Mouse (Mus musculus): ENCODE measurements around the gene Pkhd1. TPM values are rescaled to one million over a fixed set of nuclear protein-coding genes. Genes with fewer than 3 reads are reported as not detected.

The Pkhd1 gene
- polyA plus RNA-seq, 1 experiment from 2014 or later: 0.20 TPM

GRCm38 (mm10) chr1:20398319-20398718, 219.5 kb downstream of the Pkhd1 start:
- H3K36me3 ChIP-seq: no peaks in the 10 kb centered on the region
- H3K9ac ChIP-seq: no peak overlapping the region
- WGBS: 33% methylated on average over 4 of the region's 4 CpGs
- no peak for ATAC-seq (ENCODE audit: insufficient number of reproducible peaks, low FRiP score, low TSS enrichment, low read depth)
- no peak overlapping the region for H3K4me3 ChIP-seq
- H3K27me3 ChIP-seq: no peaks in the 10 kb centered on the region
- H3K4me1 ChIP-seq: no peaks in the 10 kb centered on the region
- no peak overlapping the region for H3K27ac ChIP-seq
- no peak overlapping the region for H3K4me2 ChIP-seq
- H3K9me3 ChIP-seq: no peaks in the 10 kb centered on the region

DNA sequence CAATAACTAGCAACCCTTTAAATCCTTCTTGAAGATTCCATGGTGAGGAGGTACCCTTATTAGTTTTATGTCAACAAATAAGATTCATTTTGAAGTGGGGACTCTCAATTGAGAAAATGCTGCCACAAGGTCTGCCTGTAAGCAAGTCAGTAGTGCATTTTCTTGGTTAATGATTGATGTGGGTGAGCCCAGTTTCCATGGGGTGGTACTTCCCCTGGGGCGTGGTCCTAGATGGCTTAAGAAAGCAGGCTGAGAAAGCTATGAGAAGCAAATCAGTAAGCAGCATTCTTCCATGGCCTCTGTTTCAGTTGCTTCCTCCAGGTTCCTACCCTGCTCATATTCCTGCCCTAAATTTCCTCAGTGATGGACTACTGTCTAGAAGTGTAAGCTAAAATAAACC, 253.4 kb downstream of the Pkhd1 start:
- H3K4me2 ChIP-seq: no peak overlapping the region
- no peak overlapping the region for H3K27ac ChIP-seq
- no peaks in the 10 kb centered on the region for H3K9me3 ChIP-seq
- H3K36me3 ChIP-seq: no peaks in the 10 kb centered on the region
- WGBS: 64% methylated on average over 1 of the region's 1 CpGs
- no peak for ATAC-seq (ENCODE audit: insufficient number of reproducible peaks, low FRiP score, low TSS enrichment, low read depth)
- H3K4me3 ChIP-seq: no peak overlapping the region
- H3K9ac ChIP-seq: no peak overlapping the region
- H3K27me3 ChIP-seq: no peaks in the 10 kb centered on the region
- H3K4me1 ChIP-seq: no peaks in the 10 kb centered on the region

GRCm38 (mm10) chr1:20344651-20345050, 273.2 kb downstream of the Pkhd1 start:
- WGBS: 56% methylated on average over 3 of the region's 3 CpGs
- Histone ChIP-seq H3K27me3 (no peaks in the 10 kb centered on the region), H3K9ac (no peak overlapping the region), H3K4me2 (no peak overlapping the region), H3K36me3 (no peaks in the 10 kb centered on the region), H3K9me3 (no peaks in the 10 kb centered on the region), H3K27ac (no peak overlapping the region), H3K4me3 (no peak overlapping the region), H3K4me1 (no peaks in the 10 kb centered on the region)
- no peak for ATAC-seq (ENCODE audit: insufficient number of reproducible peaks, low FRiP score, low TSS enrichment, low read depth)

DNA sequence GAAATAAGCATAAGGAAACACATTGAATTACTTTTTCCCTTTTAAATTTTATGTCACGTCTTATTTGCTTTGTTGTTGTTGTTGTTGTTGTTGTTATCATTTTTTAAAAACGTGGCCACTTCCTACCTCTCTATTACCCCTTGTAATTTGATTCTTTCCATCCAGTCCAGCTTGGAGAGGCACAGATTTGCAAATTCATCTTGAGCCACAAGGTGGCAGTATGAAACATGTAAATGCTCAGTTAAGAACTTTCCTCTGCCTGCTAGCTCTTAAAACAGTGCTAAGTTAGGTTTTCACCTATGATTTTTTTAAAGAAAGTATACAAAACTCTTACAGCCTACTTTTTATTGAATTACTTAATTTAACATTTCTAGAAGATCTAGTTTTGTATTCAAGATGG, 306.4 kb downstream of the Pkhd1 start:
- H3K27me3 ChIP-seq: no peaks in the 10 kb centered on the region
- no peak overlapping the region for H3K4me3 ChIP-seq
- no peak overlapping the region for H3K4me2 ChIP-seq
- H3K36me3 ChIP-seq: no peaks in the 10 kb centered on the region
- H3K9me3 ChIP-seq: no peaks in the 10 kb centered on the region
- ATAC-seq (ENCODE audit: insufficient number of reproducible peaks, low FRiP score, low TSS enrichment, low read depth): no peak
- 4% methylated on average over 2 of the region's 2 CpGs for WGBS
- H3K27ac ChIP-seq: no peak overlapping the region
- H3K9ac ChIP-seq: no peak overlapping the region
- no peaks in the 10 kb centered on the region for H3K4me1 ChIP-seq

- Histone ChIP-seq H3K4me3 (no peak overlapping the region), H3K27me3 (no peaks in the 10 kb centered on the region)
- ATAC-seq (ENCODE audit: insufficient number of reproducible peaks, low FRiP score, low TSS enrichment, low read depth): no peak
Observed at GRCm38 (mm10) chr1:20310925-20311324, 306.9 kb downstream of the Pkhd1 start.

DNA sequence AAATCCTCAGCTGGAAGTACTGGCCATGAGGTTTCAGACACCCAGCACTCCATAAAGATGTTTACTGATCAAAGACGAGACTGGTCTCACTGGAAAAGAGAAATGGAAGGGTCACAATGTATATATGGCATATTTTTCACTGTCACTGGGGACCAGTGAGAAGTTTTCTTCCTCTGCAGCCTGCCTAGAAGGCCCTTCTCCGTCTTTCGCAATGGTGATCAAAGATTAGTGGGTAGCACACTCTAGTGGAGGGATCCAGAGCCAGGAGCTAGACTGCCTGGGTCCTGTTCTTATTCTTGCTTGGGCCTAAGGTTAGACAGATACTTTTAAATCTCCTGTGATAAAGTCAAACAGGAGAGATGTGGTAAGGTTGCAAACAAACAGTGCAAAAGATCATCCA, 311.7 kb downstream of the Pkhd1 start:
- ATAC-seq (ENCODE audit: insufficient number of reproducible peaks, low FRiP score, low TSS enrichment, low read depth): no peak
- Histone ChIP-seq H3K4me3 (no peak overlapping the region), H3K27me3 (no peaks in the 10 kb centered on the region), H3K4me2 (no peak overlapping the region), H3K27ac (no peak overlapping the region), H3K9ac (no peak overlapping the region), H3K4me1 (no peaks in the 10 kb centered on the region), H3K36me3 (no peaks in the 10 kb centered on the region), H3K9me3 (no peaks in the 10 kb centered on the region)
- 55% methylated on average over 3 of the region's 3 CpGs for WGBS

More at GRCm38 (mm10) chr1:20310925-20311324, 306.9 kb downstream of the Pkhd1 start:
- Histone ChIP-seq H3K4me1 (no peaks in the 10 kb centered on the region), H3K36me3 (no peaks in the 10 kb centered on the region), H3K9ac (no peak overlapping the region), H3K4me2 (no peak overlapping the region), H3K9me3 (no peaks in the 10 kb centered on the region), H3K27ac (no peak overlapping the region)
- WGBS: 57% methylated on average over 6 of the region's 6 CpGs

DNA sequence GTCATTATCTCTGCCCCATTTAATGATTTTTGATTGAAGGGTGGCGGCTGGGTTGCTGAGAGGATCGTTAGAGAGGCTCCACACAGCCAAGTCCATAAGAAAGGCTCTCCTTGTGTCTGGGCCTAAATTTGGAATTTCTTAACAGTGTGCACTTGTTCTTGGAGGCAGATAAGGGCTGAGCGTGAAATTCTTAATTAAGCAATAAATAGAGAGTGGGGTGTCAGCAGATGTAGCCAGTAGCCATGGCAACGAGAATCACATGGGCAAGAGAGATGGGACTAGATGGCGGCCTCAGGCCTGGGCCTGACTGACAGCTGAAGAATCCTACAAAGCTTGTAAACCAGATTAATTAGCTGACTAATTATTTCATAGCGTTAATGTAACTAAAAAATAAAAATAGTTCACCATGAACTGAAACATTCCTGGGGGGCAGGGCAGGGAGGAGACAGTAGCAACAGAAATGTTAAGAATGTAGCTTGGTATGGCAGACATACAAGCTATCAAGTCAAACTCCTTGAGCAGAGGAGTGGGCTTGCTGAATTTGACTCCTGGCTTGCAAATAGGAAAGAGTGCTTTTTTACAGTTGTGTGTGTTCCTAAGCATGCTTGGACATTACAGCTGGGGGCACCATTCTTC, 314.8 kb downstream of the Pkhd1 start:
- no peak overlapping the region for H3K27ac ChIP-seq
- no peaks in the 10 kb centered on the region for H3K9me3 ChIP-seq
- H3K36me3 ChIP-seq: no peaks in the 10 kb centered on the region
- no peaks in the 10 kb centered on the region for H3K27me3 ChIP-seq
- no peak for ATAC-seq (ENCODE audit: insufficient number of reproducible peaks, low FRiP score, low TSS enrichment, low read depth)
- no peaks in the 10 kb centered on the region for H3K4me1 ChIP-seq
- no peak overlapping the region for H3K4me3 ChIP-seq
- H3K4me2 ChIP-seq: no peak overlapping the region
- WGBS: 59% methylated on average over 6 of the region's 6 CpGs
- H3K9ac ChIP-seq: no peak overlapping the region

GRCm38 (mm10) chr1:20302187-20302942, 315.5 kb downstream of the Pkhd1 start:
- no peak for ATAC-seq (ENCODE audit: insufficient number of reproducible peaks, low FRiP score, low TSS enrichment, low read depth)
- Histone ChIP-seq H3K27ac (no peak overlapping the region), H3K9ac (no peak overlapping the region), H3K36me3 (no peaks in the 10 kb centered on the region), H3K4me3 (no peak overlapping the region), H3K9me3 (no peaks in the 10 kb centered on the region), H3K27me3 (no peaks in the 10 kb centered on the region), H3K4me1 (no peaks in the 10 kb centered on the region), H3K4me2 (no peak overlapping the region)
- WGBS: 73% methylated on average over 8 of the region's 8 CpGs

- no peak for ATAC-seq (ENCODE audit: insufficient number of reproducible peaks, low FRiP score, low TSS enrichment, low read depth)
- no peak overlapping the region for H3K27ac ChIP-seq
Observed at GRCm38 (mm10) chr1:20301631-20302030, 316.2 kb downstream of the Pkhd1 start.

GRCm38 (mm10) chr1:20288696-20289095, 329.2 kb downstream of the Pkhd1 start:
- Histone ChIP-seq H3K4me1 (no peaks in the 10 kb centered on the region), H3K4me2 (no peak overlapping the region), H3K27me3 (no peaks in the 10 kb centered on the region), H3K27ac (no peak overlapping the region), H3K36me3 (no peaks in the 10 kb centered on the region), H3K9ac (no peak overlapping the region), H3K9me3 (no peaks in the 10 kb centered on the region), H3K4me3 (no peak overlapping the region)
- ATAC-seq (ENCODE audit: insufficient number of reproducible peaks, low FRiP score, low TSS enrichment, low read depth): no peak
- 64% methylated on average over 1 of the region's 1 CpGs for WGBS

More at GRCm38 (mm10) chr1:20301631-20302030, 316.2 kb downstream of the Pkhd1 start:
- WGBS: 89% methylated on average over 3 of the region's 3 CpGs
- Histone ChIP-seq H3K9ac (no peak overlapping the region), H3K27me3 (no peaks in the 10 kb centered on the region), H3K36me3 (no peaks in the 10 kb centered on the region), H3K4me3 (no peak overlapping the region), H3K4me2 (no peak overlapping the region), H3K4me1 (no peaks in the 10 kb centered on the region), H3K9me3 (no peaks in the 10 kb centered on the region)

DNA sequence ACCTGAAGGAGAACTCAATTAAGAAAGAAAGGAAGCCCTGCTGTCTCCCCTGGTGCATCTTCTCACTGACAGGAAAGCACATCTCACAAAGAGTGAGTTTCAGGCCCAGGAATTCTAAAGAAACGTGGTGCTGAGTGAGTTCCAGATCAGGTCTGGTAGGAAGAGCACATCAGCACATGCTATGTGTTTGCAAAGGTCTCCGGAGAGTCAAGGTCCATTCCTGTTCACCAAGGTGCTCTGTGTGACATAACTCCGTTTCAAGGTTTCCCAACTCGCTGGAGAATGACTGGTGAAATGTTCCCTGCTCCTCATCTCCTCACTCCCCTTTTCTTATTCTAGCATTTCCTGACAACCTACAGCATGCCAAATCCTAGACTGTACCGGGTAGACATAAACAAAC, 357.5 kb downstream of the Pkhd1 start:
- H3K27me3 ChIP-seq: no peaks in the 10 kb centered on the region
- H3K27ac ChIP-seq: no peak overlapping the region
- ATAC-seq (ENCODE audit: insufficient number of reproducible peaks, low FRiP score, low TSS enrichment, low read depth): no peak
- WGBS: 64% methylated on average over 5 of the region's 5 CpGs
- H3K9ac ChIP-seq: no peak overlapping the region
- no peak overlapping the region for H3K4me3 ChIP-seq
- H3K9me3 ChIP-seq: no peaks in the 10 kb centered on the region
- H3K36me3 ChIP-seq: no peaks in the 10 kb centered on the region
- H3K4me2 ChIP-seq: no peak overlapping the region
- no peaks in the 10 kb centered on the region for H3K4me1 ChIP-seq

DNA sequence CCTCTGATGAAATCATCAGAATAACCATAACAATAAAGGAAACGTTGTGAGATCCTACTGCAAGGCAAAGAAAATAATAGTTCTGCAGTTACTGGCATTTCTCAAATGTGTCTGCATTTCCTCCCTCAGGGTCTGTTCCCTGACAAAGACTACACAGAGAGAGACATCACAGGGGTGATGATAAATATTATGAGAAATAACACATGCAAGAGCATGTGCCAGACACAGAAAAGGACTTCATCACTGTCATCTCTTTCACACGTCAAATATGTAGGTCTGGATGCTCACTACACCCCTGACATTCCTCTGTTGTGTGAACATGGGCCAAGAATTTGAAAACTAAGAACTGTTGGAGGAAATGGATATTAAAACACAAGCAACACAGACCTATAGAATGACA, 369.7 kb downstream of the Pkhd1 start:
- Histone ChIP-seq H3K27me3 (no peaks in the 10 kb centered on the region), H3K4me1 (no peaks in the 10 kb centered on the region), H3K9ac (no peak overlapping the region), H3K4me3 (no peak overlapping the region), H3K36me3 (no peaks in the 10 kb centered on the region), H3K27ac (no peak overlapping the region), H3K9me3 (no peaks in the 10 kb centered on the region), H3K4me2 (no peak overlapping the region)
- 47% methylated on average over 2 of the region's 2 CpGs for WGBS
- no peak for ATAC-seq (ENCODE audit: insufficient number of reproducible peaks, low FRiP score, low TSS enrichment, low read depth)
